Mouse (Mus musculus): ENCODE data around the gene Sumo2.
A peak's percentile ranks its signal among the peaks of the same experiment; 100 is the strongest.
"Not testable (repeated sequence)": the region's sequence is repeated elsewhere in the genome, so short reads cannot be mapped to it uniquely, and the experiment has no call there.

Gene Sumo2

GRCm38 (mm10) chr11:115481553-115482259 is 54.4 kb downstream of the Sumo2 start:
- no peak for DNase-seq

- no peak for DNase-seq
Observed at GRCm38 (mm10) chr11:115478296-115478938, 57.7 kb downstream of the Sumo2 start.

- DNase-seq, result not testable (repeated sequence)
Observed at GRCm38 (mm10) chr11:115477388-115477787, 58.7 kb downstream of the Sumo2 start.

- DNase-seq, result not testable (repeated sequence)
Observed at GRCm38 (mm10) chr11:115476630-115477029, 59.4 kb downstream of the Sumo2 start.

GRCm38 (mm10) chr11:115475758-115476237 is 60.3 kb downstream of the Sumo2 start:
- no peak for DNase-seq

- peak; percentile 94 for DNase-seq
Observed at GRCm38 (mm10) chr11:115475025-115475757, 60.9 kb downstream of the Sumo2 start, which contains the start of gene Armc7. Gene Armc7, plus strand, starts transcription at chr11:115475667.

- peak; percentile 95 for DNase-seq
Observed at GRCm38 (mm10) chr11:115473626-115474275, 62.3 kb downstream of the Sumo2 start.

Measured in cerebellum, adult 11-12 months (tissue).